Mouse (Mus musculus): ENCODE measurements around the gene Abcc4.

The Abcc4 gene

GRCm38 (mm10) chr14:118705808-118706731, at the start of gene Abcc4:
Gene Abcc4, minus strand, starts transcription at chr14:118706219.
- peak; percentile 70 for DNase-seq

GRCm38 (mm10) chr14:118751193-118751753, 45.3 kb upstream of the Abcc4 start:
- no peak for DNase-seq

DNA sequence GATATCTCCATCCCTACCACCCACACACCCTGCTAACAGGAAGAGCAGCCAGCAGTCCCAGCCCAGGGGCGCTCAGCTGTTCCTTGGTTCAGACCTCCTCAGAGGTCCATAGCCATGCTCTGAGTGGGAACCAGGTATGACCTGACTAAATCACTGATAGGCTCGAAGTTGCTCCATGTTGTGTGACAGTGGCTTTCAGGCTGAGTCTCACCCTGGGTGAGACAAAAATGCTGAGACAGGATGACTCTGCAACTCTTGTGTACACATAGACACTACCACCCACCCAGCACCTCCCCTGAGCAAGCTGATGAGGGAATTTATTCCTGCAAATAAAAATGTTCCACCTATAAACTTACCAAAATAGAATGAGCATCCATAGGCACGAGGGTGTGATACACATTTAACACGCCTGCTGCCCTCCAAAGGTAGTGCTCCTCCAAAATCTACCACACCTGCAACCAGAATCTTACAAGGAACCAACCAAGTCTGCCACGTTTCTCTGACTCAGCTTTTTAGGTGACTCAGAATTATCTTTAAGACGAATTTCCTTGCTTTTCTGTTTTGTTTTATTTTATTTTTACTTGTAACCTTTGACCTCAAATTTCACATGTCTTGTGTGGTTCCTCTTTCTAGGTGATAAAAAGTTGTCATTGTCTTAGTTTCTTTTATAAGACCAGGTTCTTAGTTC, 44.6 kb upstream of the Abcc4 start:
- DNase-seq, result no peak

DNA sequence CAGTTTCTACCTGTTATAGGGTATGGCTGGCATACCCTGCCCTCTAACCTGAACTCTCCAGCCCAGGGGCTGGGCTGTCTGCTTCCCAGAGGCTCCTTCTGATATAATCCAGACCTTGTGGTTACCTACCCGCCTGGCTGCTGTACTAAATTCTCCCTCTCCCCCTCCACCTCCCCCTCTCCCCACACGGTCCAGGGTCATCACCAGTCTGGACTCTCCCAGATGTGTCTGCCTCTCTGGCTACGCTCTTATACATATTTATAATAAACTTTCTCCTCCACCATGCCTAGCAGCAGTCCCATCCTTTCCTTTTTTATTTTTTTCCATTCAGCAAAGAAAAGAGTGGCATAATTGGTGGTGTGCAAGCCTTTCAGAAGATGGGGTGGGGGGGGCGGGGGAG, 43.7 kb upstream of the Abcc4 start:
- no peak for DNase-seq

DNA sequence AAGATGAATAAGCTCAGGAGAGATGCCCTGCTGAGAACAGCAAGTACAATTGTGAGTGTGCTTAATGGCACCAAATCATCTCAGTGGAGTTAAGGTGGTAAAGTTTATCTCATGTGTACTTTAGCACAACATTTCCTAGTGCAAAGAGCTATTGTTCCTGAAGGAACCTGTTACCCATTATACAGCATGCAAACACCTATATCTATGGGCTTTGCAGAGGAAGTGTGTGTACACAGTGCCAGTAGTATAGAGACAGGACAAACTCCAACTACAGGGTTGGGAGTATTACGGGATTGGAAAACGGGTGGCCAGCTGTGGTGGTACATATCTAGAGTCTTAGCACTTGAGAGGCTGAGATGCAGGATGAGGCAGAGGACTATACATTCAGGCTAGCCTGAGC, 43.0 kb upstream of the Abcc4 start:
- no peak for DNase-seq

DNA sequence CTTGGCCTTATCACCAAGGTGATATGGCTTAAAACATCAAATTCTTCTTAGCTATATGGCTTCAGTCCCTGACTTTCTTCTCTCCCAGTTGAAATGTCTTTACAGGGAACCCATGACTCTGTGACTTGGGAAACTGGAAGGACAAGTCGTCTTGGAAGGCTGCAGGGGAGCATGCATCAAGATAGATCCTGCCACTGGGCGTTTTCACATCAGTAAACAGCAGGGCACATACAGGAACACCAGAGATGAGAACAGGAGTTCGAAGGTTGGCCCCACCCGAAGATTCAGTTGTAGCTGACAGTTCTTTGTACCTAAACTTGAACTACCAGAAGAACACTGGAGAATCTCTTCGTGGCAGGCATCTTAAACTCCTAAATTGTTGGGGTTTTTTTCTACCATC, 36.8 kb upstream of the Abcc4 start:
- no peak for DNase-seq

DNA sequence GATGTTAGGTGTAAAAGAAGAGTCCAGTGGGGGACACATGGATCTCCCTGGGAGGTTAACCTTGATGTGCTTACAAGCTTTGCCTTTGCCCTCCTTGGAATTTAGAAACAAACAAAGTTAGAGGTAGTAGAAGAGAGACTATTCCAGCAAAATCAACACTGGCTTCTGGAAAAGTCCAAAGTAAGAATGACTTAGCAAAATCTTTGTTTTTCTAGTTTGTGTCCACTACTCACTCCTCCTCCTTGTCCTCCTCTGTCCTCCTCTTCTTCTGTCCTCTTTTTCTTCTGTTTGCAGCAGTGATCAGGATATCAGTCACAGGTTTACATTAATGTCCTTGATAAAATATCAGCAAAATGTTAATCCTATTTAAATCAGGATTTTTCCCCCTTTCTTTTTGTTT, 35.8 kb upstream of the Abcc4 start:
- no peak for DNase-seq

- DNase-seq, result no peak
These were observed 31.4 kb upstream of the Abcc4 start for GRCm38 (mm10) chr14:118737251-118737888.

DNA sequence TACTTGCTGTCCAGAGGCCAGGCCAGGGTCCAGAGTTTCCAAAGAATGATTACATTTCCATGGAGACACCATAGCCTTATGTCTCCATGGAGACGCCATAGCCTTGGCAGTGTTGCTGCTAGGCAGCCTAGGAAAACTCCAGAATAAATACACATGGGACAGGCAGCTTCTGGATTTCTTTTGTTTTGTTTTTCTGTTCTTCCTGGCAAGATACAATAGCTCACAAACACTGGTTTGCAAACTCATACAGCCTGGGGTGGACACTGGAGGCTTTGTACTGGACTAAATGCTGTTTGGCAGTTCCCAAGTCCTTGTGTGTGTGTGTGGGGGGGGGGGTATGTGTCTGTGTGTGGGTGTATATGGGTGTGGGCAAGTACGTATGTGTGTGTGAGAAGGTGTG, 29.1 kb upstream of the Abcc4 start:
- no peak for DNase-seq

- DNase-seq, result no peak
These were observed 27.1 kb upstream of the Abcc4 start for GRCm38 (mm10) chr14:118733146-118733545.

- no peak for DNase-seq
These were observed 24.6 kb upstream of the Abcc4 start for GRCm38 (mm10) chr14:118730631-118731030.

GRCm38 (mm10) chr14:118725467-118725866, 19.4 kb upstream of the Abcc4 start:
- DNase-seq, result no peak

DNA sequence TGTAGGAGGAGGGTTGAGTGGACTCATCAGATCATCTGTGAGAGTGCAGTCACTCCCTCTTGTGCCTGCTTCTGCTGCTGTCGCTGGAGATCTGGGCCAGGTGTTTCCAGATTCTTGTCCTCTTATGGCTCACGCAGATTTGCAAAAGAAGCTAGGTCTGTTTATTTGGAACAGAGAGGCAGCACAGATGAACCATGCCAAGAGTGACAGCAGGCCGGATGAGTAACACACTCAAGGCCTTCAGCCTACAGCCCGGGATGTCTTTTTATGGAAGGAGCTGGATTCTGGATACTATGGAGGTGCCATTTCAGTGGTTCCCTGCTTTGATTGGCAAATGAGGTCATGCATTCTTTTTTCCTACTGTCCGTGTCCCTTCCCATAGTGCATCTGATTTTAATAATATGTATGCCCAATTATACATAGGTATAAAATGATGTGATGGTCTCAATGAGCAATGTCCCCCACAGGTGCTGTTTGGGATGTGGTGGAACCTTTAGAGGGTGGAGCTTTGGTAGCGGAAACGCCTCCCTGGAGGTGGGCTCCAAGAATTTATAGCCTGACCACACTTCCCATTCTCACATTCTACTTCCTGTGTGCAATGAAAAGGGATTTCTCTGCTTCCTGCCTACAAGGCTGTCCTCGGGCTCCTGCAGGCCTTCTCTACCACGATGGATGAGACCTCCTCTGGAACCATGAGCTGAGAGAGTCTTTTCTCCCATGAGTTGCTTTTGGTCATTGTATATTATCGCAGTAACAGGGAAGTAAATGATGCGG, 18.1 kb upstream of the Abcc4 start:
- no peak for DNase-seq

GRCm38 (mm10) chr14:118719566-118720174, 13.7 kb upstream of the Abcc4 start:
- DNase-seq, result no peak

DNA sequence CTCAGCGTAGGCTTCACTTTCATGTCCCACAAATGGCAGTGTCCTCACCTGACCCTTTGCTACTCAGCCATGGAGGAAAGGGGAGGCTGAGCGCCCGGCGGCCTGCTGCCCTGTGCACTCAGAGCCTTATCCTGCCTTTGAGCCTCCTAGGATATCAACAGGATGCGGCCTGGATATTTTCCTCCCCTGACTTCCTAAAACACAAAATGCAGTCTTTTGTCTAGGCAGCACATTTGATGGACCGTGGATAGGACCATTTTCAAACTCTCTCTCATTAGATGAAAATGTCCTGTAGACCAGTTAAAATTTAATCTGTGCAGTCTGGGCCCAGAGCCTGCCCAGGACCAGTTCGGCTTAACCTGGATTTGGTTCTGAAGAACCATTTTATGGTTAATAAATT, 12.6 kb upstream of the Abcc4 start:
- DNase-seq, result no peak

GRCm38 (mm10) chr14:118716372-118717312, 10.6 kb upstream of the Abcc4 start:
- no peak for DNase-seq

GRCm38 (mm10) chr14:118714720-118715119, 8.7 kb upstream of the Abcc4 start:
- no peak for DNase-seq

GRCm38 (mm10) chr14:118714320-118714719, 8.3 kb upstream of the Abcc4 start:
- no peak for DNase-seq

- no peak for DNase-seq
These were observed 7.8 kb upstream of the Abcc4 start for GRCm38 (mm10) chr14:118713869-118714268.

- DNase-seq, result no peak
These were observed 7.4 kb upstream of the Abcc4 start for GRCm38 (mm10) chr14:118713408-118713807.

GRCm38 (mm10) chr14:118712889-118713288, 6.9 kb upstream of the Abcc4 start:
- DNase-seq, result no peak

Data from thymus, adult 18-20 months (tissue).